Mouse (Mus musculus) heart, embryonic 14.5 days (tissue): ENCODE measurements at regions not wholly inside any gene's neighbourhood (a gene's known extent, or its start where the extent isn't known, plus 50 kb on each side); places are given as distances from the start of the nearest gene placed in this dataset.

Experiments
- ATAC-seq: fragments of 200-750 bp; cut with Nextera tagmentation; 2 replicates; pipeline ENCODE4 v1.8.0; 2017; ENCODE audit warnings: low read depth, moderate TSS enrichment; ENCODE audit not compliant: insufficient number of reproducible peaks, insufficient read depth, low FRiP score
- H3K27ac ChIP-seq, 2 experiments: fragments of 200-500 bp in 1 of 2; fragments of 300-500 bp in 1 of 2; sonication (generic) in 1 of 2; replicated peaks in 1 of 2; 2 replicates each; pipeline ENCODE4 v1.5.1; 2012 to 2014; ENCODE audit warnings: low read depth in 2 of 2, low read length in 2 of 2, control low read depth in 1 of 2, mild to moderate bottlenecking in 1 of 2, mixed read lengths in 1 of 2; ENCODE audit not compliant: control insufficient read depth in 1 of 2, insufficient read depth in 1 of 2
- H3K27me3 ChIP-seq: fragments of 300-500 bp; sonication (generic); 2 replicates; pipeline ENCODE4 v1.6.1; 2014; ENCODE audit warnings: mild to moderate bottlenecking, low read length, control low read depth; ENCODE audit not compliant: control insufficient read depth, insufficient read depth
- H3K36me3 ChIP-seq: fragments of 300-500 bp; sonication (generic); 2 replicates; pipeline ENCODE4 v1.6.1; 2014; ENCODE audit warnings: mild to moderate bottlenecking, control low read depth, low read length, mixed read lengths; ENCODE audit not compliant: control insufficient read depth, insufficient read depth
- H3K4me1 ChIP-seq, 2 experiments: fragments of 200-500 bp in 1 of 2; fragments of 300-500 bp in 1 of 2; sonication (generic) in 1 of 2; 2 replicates each; pipeline ENCODE4 v1.6.1; 2012 to 2014; ENCODE audit warnings: low read length in 2 of 2, control low read depth in 1 of 2, mixed read lengths in 1 of 2; ENCODE audit not compliant: control insufficient read depth in 2 of 2, insufficient read depth in 2 of 2
- H3K4me2 ChIP-seq: fragments of 300-500 bp; sonication (generic); 2 replicates; pipeline ENCODE4 v1.6.1; 2014; ENCODE audit warnings: mild to moderate bottlenecking, low read length
- H3K4me3 ChIP-seq, 2 experiments: fragments of 200-500 bp in 1 of 2; fragments of 300-500 bp in 1 of 2; sonication (generic) in 1 of 2; 2 replicates each; pipeline ENCODE4 v1.5.1; 2012 to 2014; ENCODE audit warnings: low read length in 2 of 2, mild to moderate bottlenecking in 2 of 2, control low read depth in 1 of 2, low read depth in 1 of 2, moderate library complexity in 1 of 2; ENCODE audit not compliant: control insufficient read depth in 1 of 2, insufficient read depth in 1 of 2
- H3K9ac ChIP-seq: fragments of 300-500 bp; sonication (generic); 2 replicates; pipeline ENCODE4 v1.6.1; 2014; ENCODE audit warnings: mild to moderate bottlenecking, low read length
- H3K9me3 ChIP-seq: fragments of 300-500 bp; sonication (generic); 2 replicates; pipeline ENCODE4 v1.6.1; 2016; ENCODE audit warnings: low read length, control low read depth; ENCODE audit not compliant: control insufficient read depth
- WGBS: fragments of 180-500 bp; shearing (Covaris S2); extraction: QIAGEN DNeasy Blood & Tissue Kit; methylation state at CpG from one replicate; pipeline ENCODE4 v1.1.7; 2014; 5-methylcytosine and 5-hydroxymethylcytosine counted together

DNA sequence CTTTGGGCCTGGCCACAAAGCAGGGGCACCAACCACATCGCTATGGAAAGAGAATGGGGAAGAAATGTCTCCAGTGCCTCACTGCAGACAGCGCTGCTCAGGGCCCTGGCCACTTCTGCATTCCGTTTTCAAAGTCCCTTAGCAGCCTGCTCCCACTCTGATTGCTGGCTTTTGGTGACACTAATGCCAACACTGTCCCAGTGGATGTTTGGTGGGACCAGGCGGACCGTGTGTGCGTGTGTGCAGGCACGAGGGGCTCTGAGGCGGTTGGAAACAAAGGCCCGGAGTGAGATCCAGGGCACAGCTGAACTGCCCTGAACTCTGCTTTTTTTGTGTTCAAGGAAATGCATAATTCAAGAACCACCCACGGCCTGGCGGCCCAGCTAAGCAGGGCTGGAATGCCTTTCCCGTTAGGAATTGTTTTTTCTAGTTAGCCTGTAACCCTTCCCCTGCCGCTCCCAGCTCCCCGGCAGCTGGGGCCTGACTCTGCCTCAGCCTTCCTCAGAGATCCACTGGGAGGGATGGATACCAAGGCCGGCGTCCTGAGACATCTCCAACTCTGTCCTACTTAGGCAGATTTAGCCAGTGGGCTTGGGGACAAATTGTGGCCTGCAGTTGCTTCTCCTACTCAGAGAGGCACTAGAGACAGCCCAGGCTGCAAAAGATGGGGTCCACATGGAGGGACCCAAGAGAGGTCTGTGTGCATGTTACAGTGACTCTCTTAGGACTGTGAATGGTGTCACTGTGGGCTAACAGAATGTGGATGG lies 106.7 kb upstream of the Haao start:
- H3K4me1 ChIP-seq, result peaks cover 47 to 51% of the 10 kb centered on the region in 2 experiments
- no peaks in the 10 kb centered on the region for H3K27me3 ChIP-seq
- WGBS, result 29% methylated on average over 16 of the region's 16 CpGs
- no peak overlapping the region for H3K4me2 ChIP-seq
- ATAC-seq, result 0 out of 2 replicates have a peak, but pooled peaks have one; percentile 19
- peak overlapping the region; percentile 87 to 93 for H3K27ac ChIP-seq
- no peaks in the 10 kb centered on the region for H3K36me3 ChIP-seq
- H3K4me3 ChIP-seq, result no peak overlapping the region
- peak overlapping the region; percentile 44; the same call in 1 of the 2 replicates for H3K9ac ChIP-seq
- no peaks in the 10 kb centered on the region for H3K9me3 ChIP-seq

DNA sequence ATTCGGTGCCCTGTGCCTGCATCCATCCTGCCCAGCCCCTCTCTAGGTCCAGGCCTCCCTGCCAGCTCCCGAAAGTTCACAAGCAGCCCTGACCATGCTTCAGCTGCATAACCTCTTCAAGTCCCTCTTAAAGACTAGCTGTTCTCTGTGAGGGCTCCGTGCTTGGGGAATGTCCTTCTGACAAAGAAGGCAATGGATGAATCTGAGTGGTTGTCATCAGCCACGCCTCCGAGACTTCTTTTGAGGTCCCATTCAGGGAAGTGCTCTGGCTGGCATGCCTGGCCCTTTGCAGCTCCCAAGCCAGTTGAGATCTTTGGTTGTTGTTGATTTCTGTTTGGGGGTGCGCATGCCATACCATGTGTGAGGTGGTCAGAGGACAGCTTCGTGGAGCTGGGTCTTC lies 105.9 kb upstream of the Haao start:
- no peaks in the 10 kb centered on the region for H3K9me3 ChIP-seq
- no peaks in the 10 kb centered on the region for H3K27me3 ChIP-seq
- 57% methylated on average over 7 of the region's 7 CpGs for WGBS
- H3K4me2 ChIP-seq, result no peak overlapping the region
- H3K4me3 ChIP-seq, result no peak overlapping the region
- H3K36me3 ChIP-seq, result no peaks in the 10 kb centered on the region
- H3K9ac ChIP-seq, result no peak overlapping the region
- peaks cover 40 to 44% of the 10 kb centered on the region in 2 experiments for H3K4me1 ChIP-seq
- ATAC-seq, result no peak
- peak overlapping the region; percentile 87 to 93 for H3K27ac ChIP-seq

DNA sequence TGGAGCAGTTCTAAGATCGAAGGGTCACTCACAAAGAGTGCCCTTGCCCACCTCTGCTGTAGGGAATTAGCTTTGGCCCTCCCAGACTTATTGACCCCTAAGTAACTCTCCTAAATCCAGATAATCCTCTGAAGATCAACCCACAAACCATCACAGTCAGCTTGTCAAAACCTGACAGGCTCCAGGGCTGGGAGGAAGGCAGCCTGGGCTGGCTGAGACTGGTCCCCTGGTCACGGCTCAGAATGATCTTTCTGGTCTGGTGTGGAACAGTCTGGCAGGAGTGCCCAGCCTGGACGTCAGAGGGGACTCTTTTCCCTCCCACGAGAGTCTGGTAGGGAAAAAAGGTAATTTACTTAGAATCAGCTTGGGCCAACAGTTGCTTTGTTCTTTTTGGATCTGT lies 99.0 kb upstream of the Haao start:
- Histone ChIP-seq H3K4me2 (no peak overlapping the region), H3K27me3 (no peaks in the 10 kb centered on the region), H3K36me3 (no peaks in the 10 kb centered on the region), H3K9ac (no peak overlapping the region), H3K4me1 (no peaks in the 10 kb centered on the region), H3K27ac (no peak overlapping the region), H3K4me3 (no peak overlapping the region), H3K9me3 (no peaks in the 10 kb centered on the region)
- ATAC-seq, result no peak
- 48% methylated on average over 4 of the region's 4 CpGs for WGBS

DNA sequence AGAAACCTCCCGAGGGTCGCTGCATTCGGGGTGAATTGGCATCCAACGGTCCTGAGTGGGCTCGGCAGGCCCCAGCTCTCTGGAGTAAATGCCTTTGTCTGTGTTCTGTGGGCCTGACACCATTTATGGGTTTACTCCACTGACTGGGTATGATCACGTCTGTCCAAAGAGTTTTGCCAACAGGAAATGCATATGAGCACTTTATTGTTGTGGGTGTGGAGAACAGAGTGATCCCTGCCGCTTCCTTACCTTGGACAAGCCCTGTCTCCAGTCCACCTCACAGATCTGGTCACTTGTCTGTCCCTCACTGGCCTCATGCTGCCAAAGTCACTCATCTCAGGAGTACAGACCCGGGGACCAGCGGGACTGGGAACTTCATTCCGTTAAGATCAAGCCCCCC lies 91.6 kb upstream of the Haao start:
- Histone ChIP-seq H3K9ac (no peak overlapping the region), H3K27ac (no peak overlapping the region), H3K4me1 (peaks cover 3 to 5% of the 10 kb centered on the region in 2 experiments; a peak in 2 of 4 replicates), H3K9me3 (no peaks in the 10 kb centered on the region), H3K4me3 (no peak overlapping the region), H3K27me3 (no peaks in the 10 kb centered on the region), H3K4me2 (no peak overlapping the region), H3K36me3 (no peaks in the 10 kb centered on the region)
- 78% methylated on average over 10 of the region's 10 CpGs for WGBS
- no peak for ATAC-seq

DNA sequence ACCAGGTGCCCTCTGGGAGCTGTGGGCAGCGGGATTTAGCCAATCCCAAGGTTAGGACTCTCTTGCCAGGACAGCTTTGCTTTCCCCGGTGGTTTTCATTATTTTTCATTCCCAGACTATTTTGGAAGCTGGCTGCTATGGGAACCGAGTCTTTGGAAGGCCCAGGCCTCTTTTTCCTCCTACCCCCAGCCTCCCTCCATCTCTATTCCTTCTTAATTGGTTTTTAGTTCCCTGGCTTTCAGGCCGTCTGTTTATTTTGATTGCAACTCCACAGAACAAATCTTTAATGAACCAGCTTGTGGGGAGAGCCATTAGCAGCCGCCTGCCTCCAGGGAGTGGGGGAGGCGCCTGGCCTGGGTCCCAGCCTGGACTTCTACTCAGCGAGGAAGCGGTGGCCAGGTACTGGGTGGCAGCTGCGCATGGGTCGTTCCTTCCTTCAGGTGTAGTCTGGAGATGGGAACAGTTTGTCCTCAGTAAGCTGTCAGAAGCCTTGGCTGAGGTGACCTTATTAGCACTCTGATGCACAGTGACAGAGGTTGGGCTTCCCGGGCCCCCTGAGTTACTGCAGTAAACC lies 91.0 kb upstream of the Haao start:
- no peak for ATAC-seq
- H3K9me3 ChIP-seq, result no peaks in the 10 kb centered on the region
- no peak overlapping the region for H3K4me3 ChIP-seq
- H3K27me3 ChIP-seq, result no peaks in the 10 kb centered on the region
- H3K27ac ChIP-seq, result no peak overlapping the region
- WGBS, result 63% methylated on average over 11 of the region's 11 CpGs
- no peak overlapping the region for H3K4me2 ChIP-seq
- no peak overlapping the region for H3K9ac ChIP-seq
- H3K36me3 ChIP-seq, result no peaks in the 10 kb centered on the region
- peaks cover 3 to 5% of the 10 kb centered on the region in 2 experiments; a peak in 2 of 4 replicates for H3K4me1 ChIP-seq

DNA sequence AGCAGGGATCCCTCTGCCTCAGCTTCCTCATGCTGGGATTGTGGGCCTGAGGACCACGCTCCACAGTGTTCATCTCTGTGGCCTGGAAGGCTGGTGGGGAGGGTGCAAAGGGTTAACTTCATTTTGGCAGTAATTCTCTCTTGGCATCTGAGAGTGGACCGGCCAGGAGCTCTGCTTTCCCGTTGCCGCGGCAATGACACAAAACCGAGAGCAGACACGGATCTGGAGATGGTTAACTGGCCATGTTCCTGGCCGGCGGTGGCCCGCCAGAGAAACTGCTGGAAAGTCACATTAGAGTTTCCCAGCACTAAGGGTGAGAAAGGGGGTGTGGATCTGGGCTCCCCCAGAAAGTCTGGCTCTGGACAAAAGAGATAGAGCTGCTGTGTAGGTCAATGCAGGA lies 89.8 kb upstream of the Haao start:
- no peak for ATAC-seq
- Histone ChIP-seq H3K27ac (no peak overlapping the region), H3K9ac (no peak overlapping the region), H3K4me1 (peaks cover 3 to 5% of the 10 kb centered on the region in 2 experiments; a peak in 2 of 4 replicates), H3K4me2 (no peak overlapping the region), H3K4me3 (no peak overlapping the region), H3K36me3 (no peaks in the 10 kb centered on the region), H3K27me3 (no peaks in the 10 kb centered on the region), H3K9me3 (no peaks in the 10 kb centered on the region)
- WGBS, result 41% methylated on average over 10 of the region's 10 CpGs

DNA sequence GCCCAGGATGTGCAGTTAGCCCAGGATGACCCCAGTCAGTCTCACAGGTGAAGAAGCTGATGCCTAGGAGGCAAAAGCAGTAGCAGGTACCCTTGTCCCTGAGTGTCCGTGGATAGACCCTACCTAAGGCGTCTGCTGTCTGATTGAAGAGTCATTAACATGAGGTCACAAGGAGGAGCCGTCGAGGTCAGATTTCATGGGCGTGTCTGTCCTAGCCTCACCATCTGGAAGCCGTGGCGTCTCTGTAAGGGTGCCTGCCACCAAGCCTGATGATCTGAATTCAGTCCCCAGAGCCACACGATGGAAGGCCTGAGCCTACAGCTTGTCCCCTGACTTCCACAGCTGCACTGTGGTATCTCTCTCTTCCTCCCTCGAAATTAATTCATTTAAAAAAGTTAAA lies 88.9 kb upstream of the Haao start:
- Histone ChIP-seq H3K4me1 (peaks cover 3 to 5% of the 10 kb centered on the region in 2 experiments; a peak in 2 of 4 replicates), H3K4me3 (no peak overlapping the region), H3K9me3 (no peaks in the 10 kb centered on the region), H3K27me3 (no peaks in the 10 kb centered on the region), H3K4me2 (no peak overlapping the region), H3K36me3 (no peaks in the 10 kb centered on the region), H3K9ac (no peak overlapping the region), H3K27ac (no peak overlapping the region)
- 68% methylated on average over 9 of the region's 9 CpGs for WGBS
- ATAC-seq, result no peak
